Mouse (Mus musculus): ENCODE results near the gene Lypd5.

DNA sequence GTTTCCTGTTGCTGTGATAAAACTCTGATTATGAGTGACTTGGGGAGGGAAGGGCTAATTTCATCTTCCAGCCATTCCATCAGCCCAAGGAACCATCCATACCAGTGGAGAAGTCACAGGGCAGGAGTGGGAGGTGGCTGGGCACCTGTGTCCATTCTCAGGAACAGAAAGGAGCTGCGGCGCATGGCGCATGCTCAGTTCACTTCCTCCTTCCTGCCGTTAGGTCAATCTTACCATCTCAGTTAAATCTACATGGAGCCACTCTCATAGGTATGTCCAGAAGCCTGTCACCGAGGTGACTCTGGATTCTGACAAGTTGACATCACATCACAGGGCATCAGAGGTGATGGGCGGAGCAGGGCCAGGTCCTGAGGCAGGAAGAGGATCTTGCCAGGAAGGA, 6.7 kb downstream of the Lypd5 start:
- TF ChIP-seq CHD2 (IDR thresholded peaks at IDR 0.05; ENCODE audit: low read depth, low read length) (no peak), ZNF384 (IDR thresholded peaks at IDR 0.05; ENCODE audit: low read depth, low read length) (no peak)

Measured in ES-E14 (cell line).